Mouse (Mus musculus) liver, embryonic 15.5 days (tissue): ENCODE measurements around the gene Marco. TPM values are rescaled to one million over a fixed set of nuclear protein-coding genes. Genes with fewer than 3 reads are reported as not detected.

ENCODE experiments used
- ATAC-seq: fragments of 200-750 bp; cut with Nextera tagmentation; 2 replicates; pipeline ENCODE4 v1.8.0; 2017; ENCODE audit warnings: moderate number of reproducible peaks, mild to moderate bottlenecking, moderate library complexity; ENCODE audit not compliant: insufficient read depth
- H3K27ac ChIP-seq: fragments of 300-500 bp; sonication (generic); replicated peaks from 2 replicates; pipeline ENCODE4 v1.5.1; 2015; ENCODE audit warnings: mild to moderate bottlenecking, inconsistent platforms
- H3K27me3 ChIP-seq: fragments of 300-500 bp; sonication (generic); 2 replicates; pipeline ENCODE4 v1.6.1; 2015; ENCODE audit warnings: mild to moderate bottlenecking, inconsistent platforms
- H3K36me3 ChIP-seq: fragments of 300-500 bp; sonication (generic); replicated peaks from 2 replicates; pipeline ENCODE4 v1.6.1; 2015; ENCODE audit warnings: moderate library complexity, mild to moderate bottlenecking, inconsistent platforms
- H3K4me1 ChIP-seq: fragments of 300-500 bp; sonication (generic); replicated peaks from 2 replicates; pipeline ENCODE4 v1.6.1; 2015; ENCODE audit warnings: inconsistent platforms
- H3K4me2 ChIP-seq: fragments of 300-500 bp; sonication (generic); 2 replicates; pipeline ENCODE4 v1.6.1; 2015; ENCODE audit warnings: moderate library complexity, mild to moderate bottlenecking, inconsistent platforms
- H3K4me3 ChIP-seq: fragments of 300-500 bp; sonication (generic); replicated peaks from 2 replicates; pipeline ENCODE4 v1.5.1; 2015; ENCODE audit warnings: mild to moderate bottlenecking, inconsistent platforms
- H3K9ac ChIP-seq: fragments of 300-500 bp; sonication (generic); 2 replicates; pipeline ENCODE4 v1.6.1; 2015; ENCODE audit warnings: moderate library complexity, mild to moderate bottlenecking, inconsistent platforms
- H3K9me3 ChIP-seq: fragments of 300-500 bp; sonication (generic); replicated peaks from 2 replicates; pipeline ENCODE4 v1.6.1; 2016; ENCODE audit warnings: inconsistent platforms
- WGBS: fragments of 180-500 bp; shearing (Covaris S2); methylation state at CpG from one replicate; pipeline ENCODE4 v1.1.7; 2015; ENCODE audit warnings: mixed read lengths; ENCODE audit not compliant: insufficient replicate concordance; 5-methylcytosine and 5-hydroxymethylcytosine counted together
- polyA plus RNA-seq: library from polyadenylated mRNA; unstranded; fragments of >200 nt; fragmentation: Nextera tagmentation; extraction: Ambion mirVana; gene quantifications from 2 replicates; pipeline ENCODE4 v1.2.1, GENCODE M21; 2015

The Marco gene
- polyA plus RNA-seq, 1 experiment from 2014 or later: 48.8 TPM

GRCm38 (mm10) chr1:120435591-120435990, 69.2 kb downstream of the Marco start:
- no peak for ATAC-seq
- H3K4me1 ChIP-seq: no peaks in the 10 kb centered on the region

DNA sequence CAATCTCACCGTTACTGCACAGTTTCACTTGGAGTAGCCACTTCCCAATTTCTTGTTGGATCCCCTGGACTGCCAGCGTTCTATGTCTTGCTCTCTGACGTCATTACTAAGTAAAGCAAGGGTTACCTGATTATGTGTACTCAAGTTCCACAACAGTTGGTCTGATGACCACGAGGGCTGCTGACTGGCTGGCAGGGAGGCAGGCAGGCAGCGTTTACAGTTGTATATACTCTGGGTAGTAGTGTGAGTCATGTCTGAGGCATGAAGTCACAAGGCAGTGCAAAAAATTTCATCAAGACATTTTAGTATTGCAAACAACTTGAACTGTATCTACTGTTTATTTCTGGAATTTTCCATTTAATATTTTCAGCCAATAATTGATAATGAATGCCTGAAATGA, 74.7 kb downstream of the Marco start:
- H3K9ac ChIP-seq: no peak overlapping the region
- H3K9me3 ChIP-seq: no peaks in the 10 kb centered on the region
- WGBS: 53% methylated on average over 5 of the region's 5 CpGs
- H3K4me1 ChIP-seq: no peaks in the 10 kb centered on the region
- no peak overlapping the region for H3K27ac ChIP-seq
- H3K4me3 ChIP-seq: no peak overlapping the region
- H3K27me3 ChIP-seq: no peaks in the 10 kb centered on the region
- no peak for ATAC-seq
- H3K4me2 ChIP-seq: no peak overlapping the region
- no peaks in the 10 kb centered on the region for H3K36me3 ChIP-seq

More at GRCm38 (mm10) chr1:120435591-120435990, 69.2 kb downstream of the Marco start:
- WGBS: 60% methylated on average over 5 of the region's 5 CpGs
- H3K27me3 ChIP-seq: no peaks in the 10 kb centered on the region
- H3K36me3 ChIP-seq: no peaks in the 10 kb centered on the region
- H3K4me2 ChIP-seq: no peak overlapping the region
- no peak overlapping the region for H3K4me3 ChIP-seq
- H3K27ac ChIP-seq: no peak overlapping the region
- no peaks in the 10 kb centered on the region for H3K9me3 ChIP-seq
- H3K9ac ChIP-seq: no peak overlapping the region

DNA sequence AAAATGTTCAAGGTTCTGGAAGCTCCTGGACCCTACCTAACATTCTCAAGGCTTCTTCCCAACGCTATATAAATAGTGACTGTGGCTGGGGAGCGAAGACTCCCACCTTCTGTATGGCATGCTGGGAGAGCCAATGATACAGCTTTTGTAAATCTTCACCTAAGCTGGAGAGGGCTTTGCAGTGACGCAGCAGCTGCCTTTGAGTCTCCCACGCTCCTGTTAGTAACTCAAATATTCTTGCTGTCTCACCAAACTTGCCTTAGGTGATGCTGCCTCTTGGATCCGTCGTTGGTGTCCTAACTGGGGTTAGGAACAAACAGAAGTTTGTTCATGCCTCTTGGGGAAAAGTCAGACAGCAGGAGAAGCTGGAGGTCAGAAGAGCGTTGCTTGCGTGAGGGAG, 79.2 kb downstream of the Marco start:
- Histone ChIP-seq H3K36me3 (no peaks in the 10 kb centered on the region), H3K4me1 (no peaks in the 10 kb centered on the region), H3K9ac (no peak overlapping the region), H3K27ac (no peak overlapping the region), H3K9me3 (no peaks in the 10 kb centered on the region), H3K4me2 (no peak overlapping the region), H3K27me3 (no peaks in the 10 kb centered on the region), H3K4me3 (no peak overlapping the region)
- no peak for ATAC-seq
- WGBS: 61% methylated on average over 8 of the region's 8 CpGs

Other genes with a start within 250 kb of the Marco start
- 43.4 and 46.8 TPM in 2 replicates for gene Steap3, start 232.3 kb downstream of the Marco start, polyA plus RNA-seq
- gene C1ql2, start 164.4 kb downstream of the Marco start, polyA plus RNA-seq: not detected in 2 replicates
- not detected in 2 replicates for gene En1, start 97.4 kb upstream of the Marco start, polyA plus RNA-seq